Mouse (Mus musculus): ENCODE measurements around the gene Ssbp3. TPM values are rescaled to one million over a fixed set of nuclear protein-coding genes. Genes with fewer than 3 reads are reported as not detected.

Ssbp3 gene
- total and polyA plus RNA-seq, 2 experiments, result 12.9 to 36.7 TPM

- H3K4me3 ChIP-seq (ENCODE audit: insufficient read depth, low read depth, low read length), result no peak overlapping the region
- no peaks in the 10 kb centered on the region for H3K36me3 ChIP-seq (ENCODE audit: control insufficient read depth, insufficient read depth, low read length)
- DNase-seq (ENCODE audit: extremely low read depth, low read depth, low spot score), result peak; percentile 67
- no peak overlapping the region for H3K9ac ChIP-seq (ENCODE audit: low read depth, low read length)
- WGBS, result 33% methylated on average over 13 of the region's 13 CpGs
- no peaks in the 10 kb centered on the region for H3K27me3 ChIP-seq (ENCODE audit: control insufficient read depth, insufficient read depth, low read length)
- peaks cover 62% of the 10 kb centered on the region for H3K79me2 ChIP-seq (ENCODE audit: control insufficient read depth, insufficient read depth, low read length)
- no peak overlapping the region for H3K27ac ChIP-seq (replicated peaks; ENCODE audit: insufficient read depth, low read depth, low read length)
- peaks cover 39% of the 10 kb centered on the region for H3K4me1 ChIP-seq (ENCODE audit: control insufficient read depth, insufficient read depth, low read length)
- TF ChIP-seq CTCF (IDR thresholded peaks at IDR 0.05; ENCODE audit: low read depth, low read length), result no peak
- no peak for TF ChIP-seq POLR2A (IDR thresholded peaks at IDR 0.05; ENCODE audit: extremely low read depth, insufficient read depth, low read length)
Measured at GRCm38 (mm10) chr4:106996305-106997076, 86.0 kb downstream of the Ssbp3 start.

- no peak for DNase-seq (ENCODE audit: extremely low read depth, low read depth, low spot score)
- 81% methylated on average over 5 of the region's 5 CpGs for WGBS
- peaks cover 53% of the 10 kb centered on the region for H3K4me1 ChIP-seq (ENCODE audit: control insufficient read depth, insufficient read depth, low read length)
Measured at GRCm38 (mm10) chr4:107001259-107001810, 90.8 kb downstream of the Ssbp3 start.

GRCm38 (mm10) chr4:107001916-107002488 lies 91.5 kb downstream of the Ssbp3 start:
- TF ChIP-seq POLR2A (IDR thresholded peaks at IDR 0.05; ENCODE audit: extremely low read depth, insufficient read depth, low read length), result no peak
- no peak for TF ChIP-seq CTCF (IDR thresholded peaks at IDR 0.05; ENCODE audit: low read depth, low read length)
- H3K79me2 ChIP-seq (ENCODE audit: control insufficient read depth, insufficient read depth, low read length), result peaks cover 37% of the 10 kb centered on the region; the same call in 1 of the 2 replicates
- H3K27ac ChIP-seq (replicated peaks; ENCODE audit: insufficient read depth, low read depth, low read length), result no peak overlapping the region
- DNase-seq (ENCODE audit: extremely low read depth, low read depth, low spot score), result no peak
- no peaks in the 10 kb centered on the region for H3K36me3 ChIP-seq (ENCODE audit: control insufficient read depth, insufficient read depth, low read length)
- H3K9ac ChIP-seq (ENCODE audit: low read depth, low read length), result no peak overlapping the region
- no peaks in the 10 kb centered on the region for H3K27me3 ChIP-seq (ENCODE audit: control insufficient read depth, insufficient read depth, low read length)
- WGBS, result 74% methylated on average over 14 of the region's 14 CpGs
- H3K4me1 ChIP-seq (ENCODE audit: control insufficient read depth, insufficient read depth, low read length), result peaks cover 50% of the 10 kb centered on the region
- H3K4me3 ChIP-seq (ENCODE audit: insufficient read depth, low read depth, low read length), result no peak overlapping the region

More at GRCm38 (mm10) chr4:107001259-107001810, 90.8 kb downstream of the Ssbp3 start:
- H3K79me2 ChIP-seq (ENCODE audit: control insufficient read depth, insufficient read depth, low read length), result peaks cover 39% of the 10 kb centered on the region; the same call in 1 of the 2 replicates
- H3K4me3 ChIP-seq (ENCODE audit: insufficient read depth, low read depth, low read length), result no peak overlapping the region
- no peak for TF ChIP-seq CTCF (IDR thresholded peaks at IDR 0.05; ENCODE audit: low read depth, low read length)
- TF ChIP-seq POLR2A (IDR thresholded peaks at IDR 0.05; ENCODE audit: extremely low read depth, insufficient read depth, low read length), result no peak
- H3K27me3 ChIP-seq (ENCODE audit: control insufficient read depth, insufficient read depth, low read length), result no peaks in the 10 kb centered on the region
- no peak overlapping the region for H3K9ac ChIP-seq (ENCODE audit: low read depth, low read length)
- H3K36me3 ChIP-seq (ENCODE audit: control insufficient read depth, insufficient read depth, low read length), result no peaks in the 10 kb centered on the region
- no peak overlapping the region for H3K27ac ChIP-seq (replicated peaks; ENCODE audit: insufficient read depth, low read depth, low read length)

- no peak overlapping the region for H3K4me3 ChIP-seq (ENCODE audit: insufficient read depth, low read depth, low read length)
Measured at GRCm38 (mm10) chr4:107002517-107003165, 92.1 kb downstream of the Ssbp3 start.

GRCm38 (mm10) chr4:107003199-107003598 lies 92.7 kb downstream of the Ssbp3 start:
- 95% methylated on average over 2 of the region's 2 CpGs for WGBS
- Histone ChIP-seq H3K79me2 (ENCODE audit: control insufficient read depth, insufficient read depth, low read length) (peaks cover 36% of the 10 kb centered on the region; the same call in 1 of the 2 replicates), H3K27me3 (ENCODE audit: control insufficient read depth, insufficient read depth, low read length) (no peaks in the 10 kb centered on the region), H3K36me3 (ENCODE audit: control insufficient read depth, insufficient read depth, low read length) (no peaks in the 10 kb centered on the region), H3K4me1 (ENCODE audit: control insufficient read depth, insufficient read depth, low read length) (peaks cover 51% of the 10 kb centered on the region), H3K4me3 (ENCODE audit: insufficient read depth, low read depth, low read length) (no peak overlapping the region), H3K9ac (ENCODE audit: low read depth, low read length) (no peak overlapping the region), H3K27ac (replicated peaks; ENCODE audit: insufficient read depth, low read depth, low read length) (no peak overlapping the region)
- no peak for TF ChIP-seq POLR2A (IDR thresholded peaks at IDR 0.05; ENCODE audit: extremely low read depth, insufficient read depth, low read length)
- TF ChIP-seq CTCF (IDR thresholded peaks at IDR 0.05; ENCODE audit: low read depth, low read length), result no peak
- no peak for DNase-seq (ENCODE audit: extremely low read depth, low read depth, low spot score)

More at GRCm38 (mm10) chr4:107002517-107003165, 92.1 kb downstream of the Ssbp3 start:
- Histone ChIP-seq H3K9ac (ENCODE audit: low read depth, low read length) (no peak overlapping the region), H3K4me1 (ENCODE audit: control insufficient read depth, insufficient read depth, low read length) (peaks cover 51% of the 10 kb centered on the region), H3K27me3 (ENCODE audit: control insufficient read depth, insufficient read depth, low read length) (no peaks in the 10 kb centered on the region), H3K79me2 (ENCODE audit: control insufficient read depth, insufficient read depth, low read length) (peaks cover 38% of the 10 kb centered on the region; the same call in 1 of the 2 replicates), H3K36me3 (ENCODE audit: control insufficient read depth, insufficient read depth, low read length) (no peaks in the 10 kb centered on the region), H3K27ac (replicated peaks; ENCODE audit: insufficient read depth, low read depth, low read length) (no peak overlapping the region)
- 45% methylated on average over 11 of the region's 11 CpGs for WGBS
- TF ChIP-seq POLR2A (IDR thresholded peaks at IDR 0.05; ENCODE audit: extremely low read depth, insufficient read depth, low read length) (no peak), CTCF (IDR thresholded peaks at IDR 0.05; ENCODE audit: low read depth, low read length) (no peak)
- DNase-seq (ENCODE audit: extremely low read depth, low read depth, low spot score), result peak; percentile 69
